Mouse (Mus musculus): ENCODE results near the gene Trpm8. TPM values are rescaled to one million over a fixed set of nuclear protein-coding genes. Genes with fewer than 3 reads are reported as not detected.

The Trpm8 gene
- total RNA-seq, 2 experiments from 2014 or later: 0.61 to 0.68 TPM

- intact Hi-C loops (cut with DNase I): no loop called here
- DNase-seq (ENCODE audit: low spot score in 2 of 2): no peak
Observed at GRCm38 (mm10) chr1:88317279-88317678, 39.8 kb downstream of the Trpm8 start.

- intact Hi-C loops (cut with DNase I): no loop called here
- DNase-seq (ENCODE audit: low spot score in 2 of 2): peak in 1 of 2 experiments; percentile 65
Observed at GRCm38 (mm10) chr1:88318531-88319060, 41.1 kb downstream of the Trpm8 start.

- intact Hi-C loops (cut with DNase I): no loop called here
- DNase-seq (ENCODE audit: low spot score in 2 of 2): peak in 1 of 2 experiments; percentile 68
Observed at GRCm38 (mm10) chr1:88320821-88321395, 43.4 kb downstream of the Trpm8 start.

- no peak for DNase-seq (ENCODE audit: low spot score in 2 of 2)
- intact Hi-C loops (cut with DNase I): no loop called here
Observed at GRCm38 (mm10) chr1:88322146-88322545, 44.7 kb downstream of the Trpm8 start.

GRCm38 (mm10) chr1:88323101-88323500 is 45.6 kb downstream of the Trpm8 start:
- no peak for DNase-seq (ENCODE audit: low spot score in 2 of 2)
- intact Hi-C loops (cut with DNase I): no loop called here

GRCm38 (mm10) chr1:88339481-88339880 is 62.0 kb downstream of the Trpm8 start:
- intact Hi-C loops (cut with DNase I): no loop called here
- DNase-seq (ENCODE audit: low spot score in 2 of 2): no peak

- no peak for DNase-seq (ENCODE audit: low spot score in 2 of 2)
- intact Hi-C loops (cut with DNase I): no loop called here
Observed at GRCm38 (mm10) chr1:88342615-88343014, 65.2 kb downstream of the Trpm8 start.

- intact Hi-C loops (cut with DNase I): no loop called here
- peak in 1 of 2 experiments; percentile 22 for DNase-seq (ENCODE audit: low spot score in 2 of 2)
Observed at GRCm38 (mm10) chr1:88345580-88345979, 68.1 kb downstream of the Trpm8 start.

GRCm38 (mm10) chr1:88348496-88349005 is 71.1 kb downstream of the Trpm8 start:
- no peak for DNase-seq (ENCODE audit: low spot score in 2 of 2)
- intact Hi-C loops (cut with DNase I): no loop called here

GRCm38 (mm10) chr1:88350761-88351160 is 73.3 kb downstream of the Trpm8 start:
- no peak for DNase-seq (ENCODE audit: low spot score in 2 of 2)
- intact Hi-C loops (cut with DNase I): no loop called here

- intact Hi-C loops (cut with DNase I): no loop called here
- DNase-seq (ENCODE audit: low spot score in 2 of 2): no peak
Observed at GRCm38 (mm10) chr1:88355025-88355424, 77.6 kb downstream of the Trpm8 start.

- intact Hi-C loops (cut with DNase I): loop anchor here (2.0 kb wide), 1 partner anchor 387 kb away; no protein-coding TSS in a partner anchor
- DNase-seq (ENCODE audit: low spot score in 2 of 2): no peak
Observed at GRCm38 (mm10) chr1:88355681-88356080, 78.2 kb downstream of the Trpm8 start.

- no peak for DNase-seq (ENCODE audit: low spot score in 2 of 2)
- intact Hi-C loops (cut with DNase I): loop anchor here (2.0 kb wide), 1 partner anchor 386 kb away; no protein-coding TSS in a partner anchor
Observed at GRCm38 (mm10) chr1:88356616-88357015, 79.2 kb downstream of the Trpm8 start.

GRCm38 (mm10) chr1:88357458-88358090 is 80.1 kb downstream of the Trpm8 start:
- intact Hi-C loops (cut with DNase I): loop anchor here (2.0 kb wide), 1 partner anchor 385 kb away; no protein-coding TSS in a partner anchor
- DNase-seq (ENCODE audit: low spot score in 2 of 2): peak; percentile 87 to 88

GRCm38 (mm10) chr1:88358102-88358654 is 80.7 kb downstream of the Trpm8 start:
- no peak for DNase-seq (ENCODE audit: low spot score in 2 of 2)
- intact Hi-C loops (cut with DNase I): no loop called here

- DNase-seq (ENCODE audit: low spot score in 2 of 2): no peak
- intact Hi-C loops (cut with DNase I): loop anchor here (5.0 kb wide), 1 partner anchor 61 kb away; no protein-coding TSS in a partner anchor
Observed at GRCm38 (mm10) chr1:88361085-88361484, 83.6 kb downstream of the Trpm8 start.

GRCm38 (mm10) chr1:88366881-88367644 is 89.6 kb downstream of the Trpm8 start:
- intact Hi-C loops (cut with DNase I): no loop called here

GRCm38 (mm10) chr1:88378446-88378845 is 101.0 kb downstream of the Trpm8 start:
- intact Hi-C loops (cut with DNase I): no loop called here
- no peak for DNase-seq (ENCODE audit: low spot score in 2 of 2)

More at GRCm38 (mm10) chr1:88366881-88367644, 89.6 kb downstream of the Trpm8 start:
- no peak for DNase-seq (ENCODE audit: low spot score in 2 of 2)

- DNase-seq (ENCODE audit: low spot score in 2 of 2): no peak
- intact Hi-C loops (cut with DNase I): no loop called here
Observed at GRCm38 (mm10) chr1:88391632-88392031, 114.2 kb downstream of the Trpm8 start.

Data from left cerebral cortex, postnatal 14 days (tissue).